ENCODE assay signal across 8 mouse cellular contexts in genomic region chr5:122850319-122851002, GRCm38 (mm10). TPM values are rescaled to one million over a fixed set of nuclear protein-coding genes. Genes with fewer than 3 reads are reported as not detected.
DNase-seq lines count a peak whose midpoint lies in the region; ATAC-seq and TF ChIP-seq lines count a peak whose summit lies in the region.

No protein-coding gene starts in this region.

- peaks cover 6% of the 10 kb centered on the region; the same call in 1 of the 2 replicates for H3K4me1 ChIP-seq in kidney, adult 2 months (ENCODE audit: control insufficient read depth, insufficient read depth, low read length)
- H3K4me1 ChIP-seq in hindbrain, postnatal 0 days (ENCODE audit: insufficient read depth, low read length): peaks cover 7% of the 10 kb centered on the region; the same call in 1 of the 2 replicates
- H3K4me1 ChIP-seq in limb, embryonic 15.5 days: peaks cover 17% of the 10 kb centered on the region
- peaks cover 18% of the 10 kb centered on the region for H3K4me1 ChIP-seq in midbrain, embryonic 16.5 days (ENCODE audit: control insufficient read depth, insufficient read depth, low read length)

- 0 out of 2 replicates have a peak, but pooled peaks have one; percentile 18 for TF ChIP-seq CTCF in kidney, adult 2 months (conservative IDR thresholded peaks at IDR 0.05; ENCODE audit: insufficient read depth, insufficient read length, low read depth, low read length)
- peak; percentile 49 for TF ChIP-seq CTCF in hindbrain, postnatal 0 days (IDR thresholded peaks at IDR 0.05; ENCODE audit: low read depth)

- peak overlapping the region; percentile 74 for H3K4me2 ChIP-seq in hindbrain, postnatal 0 days (ENCODE audit: low read depth, low read length)
- peak overlapping the region; percentile 85 for H3K4me2 ChIP-seq in limb, embryonic 15.5 days
- peak overlapping the region; percentile 99 for H3K4me2 ChIP-seq in midbrain, embryonic 16.5 days (ENCODE audit: low read length)

- H3K9ac ChIP-seq in hindbrain, postnatal 0 days (replicated peaks; ENCODE audit: low read length): peak overlapping the region; percentile 71
- peak overlapping the region; percentile 91 for H3K9ac ChIP-seq in limb, embryonic 15.5 days
- peak overlapping the region; percentile 98 for H3K9ac ChIP-seq in midbrain, embryonic 16.5 days (ENCODE audit: low read depth, low read length)

- no peak for DNase-seq in kidney, adult 2 months
- no peak for DNase-seq in kidney, adult 9 months
- DNase-seq in adipocyte (ENCODE audit: low spot score) (peak; percentile 48), MN1 (ENCODE audit: low spot score) (no peak)
- peak; percentile 79 for DNase-seq in hindbrain, postnatal 0 days (ENCODE audit: low spot score)

- H3K27me3 ChIP-seq in kidney, adult 2 months (replicated peaks; ENCODE audit: control insufficient read depth, insufficient read depth, low read length): no peaks in the 10 kb centered on the region
- H3K27me3 ChIP-seq in hindbrain, postnatal 0 days (ENCODE audit: insufficient read depth, low read length): no peaks in the 10 kb centered on the region
- H3K27me3 ChIP-seq in limb, embryonic 15.5 days: no peaks in the 10 kb centered on the region
- H3K27me3 ChIP-seq in midbrain, embryonic 16.5 days (ENCODE audit: control insufficient read depth, insufficient read depth, low read depth, low read length): no peaks in the 10 kb centered on the region

- ATAC-seq in erythroid progenitor cell, adult 5-6 weeks (replicated peaks; ENCODE audit: low FRiP score, poor library complexity, severe bottlenecking): peak; percentile 71
- peak; percentile 92 for ATAC-seq in hindbrain, postnatal 0 days
- peak; percentile 69 for ATAC-seq in limb, embryonic 15.5 days (ENCODE audit: insufficient number of reproducible peaks, low FRiP score, low TSS enrichment, low read depth)
- peak; percentile 83 for ATAC-seq in midbrain, embryonic 16.5 days

- no peak for TF ChIP-seq POLR2A in kidney, adult 2 months (IDR thresholded peaks at IDR 0.05; ENCODE audit: low read depth, low read length)

- peak overlapping the region; percentile 88 for H3K4me3 ChIP-seq in kidney, adult 2 months (ENCODE audit: insufficient read depth, low read depth, low read length)
- peak overlapping the region; percentile 55 for H3K4me3 ChIP-seq in hindbrain, postnatal 0 days (ENCODE audit: low read length)
- peak overlapping the region; percentile 88 for H3K4me3 ChIP-seq in limb, embryonic 15.5 days
- peak overlapping the region; percentile 87 for H3K4me3 ChIP-seq in midbrain, embryonic 16.5 days (ENCODE audit: low read depth, low read length)

- 1% methylated on average over 38 of the region's 38 CpGs for WGBS in kidney, adult 2 months
- WGBS in hindbrain, postnatal 0 days: under 1% methylated on average over 38 of the region's 38 CpGs
- under 1% methylated on average over 38 of the region's 38 CpGs for WGBS in limb, embryonic 15.5 days
- WGBS in midbrain, embryonic 16.5 days: under 1% methylated on average over 38 of the region's 38 CpGs

- peak overlapping the region; percentile 74 for H3K27ac ChIP-seq in kidney, adult 2 months (ENCODE audit: insufficient read depth, low read depth, low read length)
- H3K27ac ChIP-seq in hindbrain, postnatal 0 days: peak overlapping the region; percentile 89; the same call in 1 of the 2 replicates
- peak overlapping the region; percentile 93 for H3K27ac ChIP-seq in limb, embryonic 15.5 days
- peak overlapping the region; percentile 93 for H3K27ac ChIP-seq in midbrain, embryonic 16.5 days (ENCODE audit: low read length)

- H3K9me3 ChIP-seq in hindbrain, postnatal 0 days (ENCODE audit: low read length): no peaks in the 10 kb centered on the region
- no peaks in the 10 kb centered on the region for H3K9me3 ChIP-seq in limb, embryonic 15.5 days
- no peaks in the 10 kb centered on the region for H3K9me3 ChIP-seq in midbrain, embryonic 16.5 days (replicated peaks; ENCODE audit: control insufficient read depth, low read length, poor library complexity, severe bottlenecking)

- H3K36me3 ChIP-seq in kidney, adult 2 months (ENCODE audit: control insufficient read depth, insufficient read depth, low read length): no peaks in the 10 kb centered on the region
- no peaks in the 10 kb centered on the region for H3K36me3 ChIP-seq in hindbrain, postnatal 0 days (ENCODE audit: insufficient read depth, low read length)
- no peaks in the 10 kb centered on the region for H3K36me3 ChIP-seq in limb, embryonic 15.5 days
- no peaks in the 10 kb centered on the region for H3K36me3 ChIP-seq in midbrain, embryonic 16.5 days (ENCODE audit: control insufficient read depth, insufficient read depth, low read length)

RNA-seq across cellular contexts. Expression of gene Rnf34, which starts 0.6 kb away (rescaled TPM):
- polyA plus RNA-seq in kidney, adult 2 months (2012; rRNA removed): 12.8 and 13.0 TPM in 2 replicates
- total RNA-seq in erythroid progenitor cell, adult 5-6 weeks (2015; ENCODE audit: low replicate concordance): 5.8 and 29.3 TPM in 2 replicates
- total RNA-seq in erythroid progenitor cell, adult 5-6 weeks (2017; ENCODE audit: low replicate concordance): 7.6 and 10.4 TPM in 2 replicates
- total RNA-seq in hindbrain, postnatal 0 days (2014; rRNA removed): 23.8 and 37.2 TPM in 2 replicates
- polyA plus RNA-seq in hindbrain, postnatal 0 days (2015; fragmentation: Nextera tagmentation; extraction: Ambion mirVana): 43.0 and 46.2 TPM in 2 replicates
- polyA plus RNA-seq in limb, embryonic 15.5 days (2015; fragmentation: Nextera tagmentation; extraction: Ambion mirVana): 29.2 and 31.5 TPM in 2 replicates
- polyA plus RNA-seq in midbrain, embryonic 16.5 days (2015; fragmentation: Nextera tagmentation; extraction: Ambion mirVana): 48.3 and 50.7 TPM in 2 replicates

RNA-seq across cellular contexts. Expression of gene Anapc5, which starts 29.3 kb away (rescaled TPM):
- 209 and 220 TPM in 2 replicates for polyA plus RNA-seq in kidney, adult 2 months (2012; rRNA removed)
- 195 and 227 TPM in 2 replicates for total RNA-seq in erythroid progenitor cell, adult 5-6 weeks (2015; ENCODE audit: low replicate concordance)
- total RNA-seq in erythroid progenitor cell, adult 5-6 weeks (2017; ENCODE audit: low replicate concordance): 271 and 364 TPM in 2 replicates
- total RNA-seq in hindbrain, postnatal 0 days (2014; rRNA removed): 446 and 449 TPM in 2 replicates
- 416 and 426 TPM in 2 replicates for polyA plus RNA-seq in hindbrain, postnatal 0 days (2015; fragmentation: Nextera tagmentation; extraction: Ambion mirVana)
- 413 and 425 TPM in 2 replicates for polyA plus RNA-seq in limb, embryonic 15.5 days (2015; fragmentation: Nextera tagmentation; extraction: Ambion mirVana)
- polyA plus RNA-seq in midbrain, embryonic 16.5 days (2015; fragmentation: Nextera tagmentation; extraction: Ambion mirVana): 520 and 546 TPM in 2 replicates

Comparison
In these comparisons a context has a peak if more than half of its experiments do, and no peak if none do; other contexts are left out.
1. DNase-seq: peak in adipocyte (single experiment) and hindbrain, postnatal 0 days (single experiment); none in kidney, adult 2 months (single experiment), kidney, adult 9 months (single experiment) and MN1 (single experiment).
2. Peak in every context shown above with its lines, with median percentiles within 50 percentile points of each other: H3K27ac ChIP-seq, H3K4me3 ChIP-seq, ATAC-seq, H3K4me2 ChIP-seq and H3K9ac ChIP-seq.